Mouse (Mus musculus) lung, adult 2 months (tissue): ENCODE measurements at regions not wholly inside any gene's neighbourhood (a gene's known extent, or its start where the extent isn't known, plus 50 kb on each side); places are given as distances from the start of the nearest gene placed in this dataset.

Source experiments
- DNase-seq: peaks from one replicate; pipeline ENCODE4 v3.0.0; 2022
- H3K4me1 ChIP-seq: fragments of 200-500 bp; 2 replicates; pipeline ENCODE4 v1.6.1; 2011; ENCODE audit warnings: low read length; ENCODE audit not compliant: control insufficient read depth, insufficient read depth
- H3K4me3 ChIP-seq: fragments of 200-500 bp; replicated peaks from 2 replicates; pipeline ENCODE3; 2011; ENCODE audit warnings: low read depth, mild to moderate bottlenecking, control low read depth, low read length; ENCODE audit errors: extremely low read depth
- CTCF ChIP-seq: fragments of 200-500 bp; IDR thresholded peaks from 2 replicates; pipeline ENCODE4 v1.5.1; 2011; ENCODE audit warnings: mild to moderate bottlenecking, low read length, control low read depth; ENCODE audit not compliant: insufficient read depth
- POLR2A ChIP-seq: fragments of 200-500 bp; IDR thresholded peaks from 2 replicates; pipeline ENCODE4 v1.6.1; 2011; ENCODE audit warnings: low read depth, mild to moderate bottlenecking, control low read depth, low read length, borderline replicate concordance; ENCODE audit errors: extremely low read depth
- WGBS: fragments of 180-500 bp; shearing (Covaris S2); methylation state at CpG from one replicate; pipeline ENCODE4 v1.1.7; 2018; 5-methylcytosine and 5-hydroxymethylcytosine counted together

DNA sequence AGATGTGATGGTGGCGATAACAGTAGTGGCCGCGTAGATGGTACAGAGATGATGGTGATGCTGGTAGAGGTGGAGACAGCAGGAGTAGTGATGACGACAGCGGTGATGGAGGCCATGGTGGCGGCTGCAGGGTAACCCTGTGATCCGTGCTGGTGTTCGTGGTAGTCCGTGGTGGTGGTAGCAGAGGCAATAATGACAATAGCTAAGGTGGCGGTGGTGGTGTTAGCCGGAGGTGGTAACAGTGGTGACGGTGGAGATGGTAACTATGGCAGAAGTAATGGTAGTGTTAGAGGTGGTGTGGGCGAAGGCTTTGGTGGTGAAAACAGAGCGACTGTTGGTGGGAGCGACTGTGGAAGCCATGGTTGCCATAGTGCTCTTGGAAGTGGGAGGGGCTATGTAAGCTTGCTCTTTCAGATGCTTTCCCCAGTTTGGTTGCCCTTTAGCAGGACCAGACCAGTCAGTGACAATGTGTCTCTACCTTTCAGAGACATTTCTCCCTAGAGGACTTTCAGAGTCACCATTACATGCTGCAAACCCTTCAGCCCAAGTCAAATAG lies 64.7 kb upstream of the Rgma start:
- Histone ChIP-seq H3K4me1 (no peaks in the 10 kb centered on the region), H3K4me3 (no peak overlapping the region)
- TF ChIP-seq POLR2A, result no peak
- TF ChIP-seq CTCF, result no peak
- DNase-seq, result no peak
- 94% methylated on average over 15 of the region's 15 CpGs for WGBS

DNA sequence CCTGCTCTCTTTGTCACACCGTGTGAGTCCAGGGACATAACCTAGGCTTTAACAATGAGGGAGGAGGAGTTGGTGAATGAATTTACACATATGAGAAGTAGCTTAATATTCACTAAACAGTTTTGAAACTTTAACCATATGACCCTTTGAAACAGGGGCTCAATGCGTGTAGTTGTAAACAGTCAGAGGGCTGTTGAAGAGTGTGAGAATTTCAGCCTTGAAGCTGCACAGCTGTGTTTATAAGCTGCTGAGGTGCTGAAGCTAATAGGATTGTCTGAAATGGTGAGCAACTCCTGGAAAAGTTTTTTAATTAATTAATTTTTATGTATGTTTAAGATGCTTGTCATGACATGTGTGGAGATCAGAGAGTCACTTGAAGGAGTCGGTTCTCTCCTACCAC lies 59.8 kb upstream of the Rgma start:
- Histone ChIP-seq H3K4me3 (no peak overlapping the region), H3K4me1 (no peaks in the 10 kb centered on the region)
- no peak for TF ChIP-seq POLR2A
- TF ChIP-seq CTCF, result no peak
- 45% methylated on average over 3 of the region's 3 CpGs for WGBS
- no peak for DNase-seq

DNA sequence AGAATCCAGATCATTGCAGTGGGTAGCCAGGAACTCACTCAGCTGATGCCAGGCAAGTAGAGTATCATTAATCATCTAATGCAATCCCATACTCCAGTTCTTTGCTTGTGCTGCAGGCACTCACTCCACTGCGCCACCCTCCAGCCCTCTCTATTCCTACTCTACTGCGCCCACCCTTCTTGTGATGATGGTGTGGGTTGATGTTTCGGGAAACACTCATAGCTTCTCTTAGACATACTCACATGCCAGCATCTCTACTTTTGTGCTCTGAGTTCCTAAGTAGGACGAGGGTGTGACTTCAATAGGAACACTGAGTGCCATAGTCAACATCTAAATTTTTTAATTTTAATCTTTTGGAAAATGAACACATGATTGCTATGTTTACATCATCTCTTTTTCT lies 57.7 kb upstream of the Rgma start:
- 89% methylated on average over 4 of the region's 4 CpGs for WGBS
- no peak overlapping the region for H3K4me3 ChIP-seq
- H3K4me1 ChIP-seq, result no peaks in the 10 kb centered on the region
- TF ChIP-seq CTCF (no peak), POLR2A (no peak)
- DNase-seq, result no peak

DNA sequence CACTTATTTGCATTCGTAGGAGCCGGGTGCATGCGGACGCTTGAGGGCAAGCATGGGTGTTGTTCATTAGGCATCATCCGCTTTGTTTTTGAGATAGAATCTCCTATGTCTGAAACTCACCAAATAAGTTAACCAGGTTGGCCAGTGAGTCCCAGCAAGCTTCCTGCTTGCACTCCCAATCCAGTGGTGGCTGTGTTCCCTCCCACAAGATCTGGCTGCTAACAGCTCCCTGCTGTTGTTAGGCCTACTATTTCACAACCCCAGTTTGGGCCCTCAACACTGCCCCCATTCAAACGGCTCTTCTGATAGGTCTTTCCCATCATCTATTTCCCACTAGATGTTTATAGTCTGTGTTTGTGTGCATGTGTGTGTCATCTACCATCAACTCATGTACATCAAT lies 56.3 kb upstream of the Rgma start:
- Histone ChIP-seq H3K4me1 (no peaks in the 10 kb centered on the region), H3K4me3 (no peak overlapping the region)
- DNase-seq, result no peak
- TF ChIP-seq POLR2A (no peak), CTCF (no peak)
- 87% methylated on average over 6 of the region's 6 CpGs for WGBS

DNA sequence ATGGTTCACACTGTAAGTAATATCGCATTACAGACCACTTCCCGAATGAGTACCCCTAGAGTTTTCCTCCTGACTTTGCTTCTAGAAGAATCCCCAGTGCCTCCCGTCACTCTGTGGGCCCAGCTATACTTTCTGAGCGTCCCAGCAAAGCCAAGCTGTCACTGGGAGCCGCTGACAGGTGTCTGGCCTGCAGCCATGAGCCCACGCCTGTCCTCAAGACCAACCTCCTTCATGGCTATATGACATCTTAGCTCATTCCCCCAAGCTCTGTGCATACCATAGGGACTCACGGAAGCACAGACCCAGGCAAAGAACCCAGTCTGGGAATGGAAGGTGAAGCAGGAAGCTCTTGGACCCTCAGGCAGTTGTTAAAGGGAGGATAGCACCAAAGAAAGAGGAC lies 55.3 kb upstream of the Rgma start:
- TF ChIP-seq POLR2A (no peak), CTCF (no peak)
- Histone ChIP-seq H3K4me3 (no peak overlapping the region), H3K4me1 (no peaks in the 10 kb centered on the region)
- DNase-seq, result no peak
- WGBS, result 74% methylated on average over 7 of the region's 7 CpGs

DNA sequence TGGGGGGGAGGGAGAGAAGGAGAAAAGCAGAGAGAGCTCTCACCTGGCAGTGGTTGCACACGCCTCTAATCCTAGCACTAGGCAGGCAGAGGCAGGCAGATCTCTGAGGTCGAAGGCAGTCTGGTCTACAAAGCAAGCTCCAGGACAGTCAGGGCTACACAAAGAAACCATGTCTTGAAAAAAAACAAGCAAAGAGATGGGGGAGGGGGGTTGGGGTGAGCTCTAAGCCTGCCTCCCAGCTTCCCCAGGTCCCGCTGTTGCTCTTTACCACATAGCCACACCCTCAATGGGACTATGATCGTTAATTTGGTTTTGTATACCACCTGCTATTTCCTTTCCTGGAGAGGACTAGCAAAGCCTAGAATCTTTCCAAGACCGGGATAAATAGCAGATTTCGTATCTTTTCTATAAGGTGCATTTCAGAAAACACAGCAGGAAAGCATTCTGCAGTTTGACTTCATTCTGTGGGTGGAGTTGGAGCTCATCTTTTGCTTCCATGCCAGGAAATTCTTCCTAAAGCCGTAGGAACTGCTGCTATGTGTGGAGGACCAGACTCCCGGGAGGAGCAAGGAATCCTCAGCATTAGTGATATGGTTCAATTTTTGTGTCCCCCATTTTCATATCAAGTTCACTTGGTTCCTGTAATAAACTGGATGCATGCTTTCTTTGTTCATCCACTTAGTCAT lies 52.7 kb upstream of the Rgma start:
- TF ChIP-seq CTCF (no peak), POLR2A (no peak)
- 83% methylated on average over 8 of the region's 8 CpGs for WGBS
- no peak overlapping the region for H3K4me3 ChIP-seq

DNA sequence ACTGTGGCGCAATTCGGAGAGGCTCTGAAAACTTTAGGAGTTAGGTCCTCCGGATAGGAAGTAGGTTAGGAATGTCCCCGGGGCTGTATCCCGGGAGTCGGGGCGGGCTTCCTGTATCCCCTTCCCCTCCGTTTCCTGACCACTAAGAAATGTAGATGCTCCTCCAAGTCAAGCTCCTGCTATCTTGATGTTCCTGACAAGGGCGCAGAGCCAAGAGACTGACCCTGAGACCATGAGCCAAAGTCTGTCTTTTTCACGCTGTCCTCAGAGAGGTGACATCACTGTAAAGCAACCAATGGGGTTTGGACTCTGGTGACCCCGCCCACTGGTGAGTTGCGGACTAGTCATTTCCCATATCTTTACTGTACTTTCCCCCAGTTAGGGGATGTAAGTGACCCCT lies 51.8 kb upstream of the Rgma start:
- H3K4me1 ChIP-seq, result no peaks in the 10 kb centered on the region
- no peak for DNase-seq
- TF ChIP-seq CTCF (no peak), POLR2A (no peak)
- no peak overlapping the region for H3K4me3 ChIP-seq
- WGBS, result 22% methylated on average over 12 of the region's 12 CpGs

More for the DNA sequence above, 52.7 kb upstream of the Rgma start:
- no peaks in the 10 kb centered on the region for H3K4me1 ChIP-seq
- DNase-seq, result no peak

DNA sequence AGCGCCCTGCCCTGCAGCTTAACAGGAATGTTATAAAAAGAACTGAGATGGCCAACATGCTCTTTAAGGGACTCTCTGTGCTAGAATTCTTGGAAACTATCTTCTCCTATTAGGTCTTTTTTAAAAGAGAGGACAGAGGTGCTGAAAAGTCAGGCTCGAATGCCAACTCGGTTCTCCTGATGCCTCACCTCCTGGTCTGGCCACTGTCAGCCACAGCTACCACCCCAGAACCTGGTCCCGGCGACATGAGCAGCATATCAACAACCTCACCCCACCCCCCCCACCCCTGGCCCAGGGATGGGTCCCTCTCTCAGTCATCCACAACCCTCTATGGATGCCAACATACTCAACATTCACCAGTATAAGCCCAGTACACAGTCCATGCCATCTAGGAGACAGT lies 49.8 kb upstream of the Rgma start:
- H3K4me3 ChIP-seq, result no peak overlapping the region
- WGBS, result 93% methylated on average over 5 of the region's 5 CpGs
- no peaks in the 10 kb centered on the region for H3K4me1 ChIP-seq
- DNase-seq, result no peak
- TF ChIP-seq POLR2A, result no peak
